Mouse (Mus musculus): ENCODE measurements around the gene Pm20d1.

Gene Pm20d1

GRCm38 (mm10) chr1:131867946-131868290 is 70.7 kb downstream of the Pm20d1 start:
- peaks cover 22% of the 10 kb centered on the region for H3K36me3 ChIP-seq (ENCODE audit: insufficient read depth, low read length)
- TF ChIP-seq POU5F1 (IDR thresholded peaks at IDR 0.05; ENCODE audit: borderline replicate concordance, low read length) (no peak), CTCF (conservative IDR thresholded peaks at IDR 0.05; ENCODE audit: low read length) (no peak), NANOG (IDR thresholded peaks at IDR 0.05; ENCODE audit: borderline replicate concordance, low read length) (no peak)
- H3K9me3 ChIP-seq (ENCODE audit: low read length): no peaks in the 10 kb centered on the region
- peaks cover 17% of the 10 kb centered on the region for H3K4me1 ChIP-seq (replicated peaks; ENCODE audit: low read depth, low read length)
- H3K4me3 ChIP-seq (replicated peaks; ENCODE audit: low read length): peak overlapping the region; percentile 84
- H3K27me3 ChIP-seq (ENCODE audit: insufficient read depth, low read length): peaks cover 6% of the 10 kb centered on the region

- Histone ChIP-seq H3K9me3 (ENCODE audit: low read length) (no peaks in the 10 kb centered on the region), H3K4me1 (replicated peaks; ENCODE audit: low read depth, low read length) (peaks cover 17% of the 10 kb centered on the region), H3K27me3 (ENCODE audit: insufficient read depth, low read length) (peaks cover 6% of the 10 kb centered on the region), H3K4me3 (replicated peaks; ENCODE audit: low read length) (no peak overlapping the region), H3K36me3 (ENCODE audit: insufficient read depth, low read length) (peaks cover 34% of the 10 kb centered on the region)
- TF ChIP-seq NANOG (IDR thresholded peaks at IDR 0.05; ENCODE audit: borderline replicate concordance, low read length) (no peak), CTCF (conservative IDR thresholded peaks at IDR 0.05; ENCODE audit: low read length) (no peak), POU5F1 (IDR thresholded peaks at IDR 0.05; ENCODE audit: borderline replicate concordance, low read length) (no peak)
These were observed 72.4 kb downstream of the Pm20d1 start for GRCm38 (mm10) chr1:131869561-131869960.

Data from E14TG2a.4 (cell line).